Mouse (Mus musculus): ENCODE data around the gene Dync1h1. TPM values are rescaled to one million over a fixed set of nuclear protein-coding genes. Genes with fewer than 3 reads are reported as not detected.

The Dync1h1 gene
- total RNA-seq, 2 experiments from 2014 or later: 63.0 to 69.7 TPM

DNA sequence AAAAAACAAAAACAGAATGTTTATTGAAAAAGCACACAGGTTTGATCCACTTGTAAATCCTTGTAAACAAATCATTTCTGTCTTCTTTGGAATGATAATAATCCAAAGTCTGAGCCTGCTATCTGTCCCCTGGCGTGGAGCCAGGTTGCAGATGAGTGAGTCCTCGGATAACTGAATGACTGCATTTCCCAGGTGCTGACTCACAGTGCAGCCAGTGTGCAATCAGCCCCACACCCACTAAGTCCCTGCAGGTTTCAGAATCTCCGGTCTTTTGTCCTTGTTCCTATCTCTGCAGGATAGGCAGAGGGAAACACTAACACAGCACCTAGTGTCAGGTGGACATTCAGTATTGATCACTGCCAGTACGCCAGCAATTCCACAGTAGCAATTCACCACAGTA is 1.5 kb upstream of the Dync1h1 start:
- no peak for DNase-seq
- intact Hi-C loops (cut with DNase I; ENCODE audit: low total_unique reads): loop anchor here (5.0 kb wide), 2 partner anchors 103 to 243 kb away; partner anchors contain the start of genes Hsp90aa1 and Mok

DNA sequence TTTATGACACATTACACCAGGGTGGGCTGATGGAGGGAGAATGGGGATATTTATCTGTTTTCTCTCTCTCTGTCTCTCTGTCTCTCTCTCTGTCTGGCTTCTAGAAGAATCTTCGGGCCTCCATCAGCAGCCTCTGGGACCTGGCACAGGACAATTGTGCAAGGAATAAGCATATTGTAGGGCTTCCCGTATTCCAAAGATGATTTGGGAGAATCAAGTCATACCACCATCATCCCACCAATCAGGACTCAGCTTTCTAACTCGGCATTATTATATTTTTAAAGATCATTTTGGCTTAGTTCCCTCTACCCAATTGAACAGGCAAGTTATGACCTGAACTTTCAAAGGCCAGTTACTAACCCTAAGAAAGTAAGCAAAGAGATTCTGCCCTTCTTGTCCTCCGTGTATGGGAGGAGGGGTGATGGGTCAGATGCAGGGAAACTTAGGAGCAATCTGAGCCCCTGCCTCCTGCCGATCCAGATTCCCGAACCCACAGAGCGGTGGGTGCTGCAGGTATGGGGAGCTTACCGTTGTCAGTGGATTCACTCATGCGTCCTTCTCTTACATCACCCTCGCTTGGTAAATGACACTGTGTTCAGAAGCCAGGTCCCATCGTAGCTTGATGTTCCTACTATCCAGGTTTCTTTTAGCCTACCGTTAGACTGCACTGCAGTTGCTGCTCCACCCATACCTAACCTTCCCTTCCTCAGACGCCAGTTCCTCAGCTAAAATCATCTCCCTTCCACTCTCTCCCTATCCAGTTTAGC is 844 bp upstream of the Dync1h1 start:
- no peak for DNase-seq
- intact Hi-C loops (cut with DNase I; ENCODE audit: low total_unique reads): no loop called here

DNA sequence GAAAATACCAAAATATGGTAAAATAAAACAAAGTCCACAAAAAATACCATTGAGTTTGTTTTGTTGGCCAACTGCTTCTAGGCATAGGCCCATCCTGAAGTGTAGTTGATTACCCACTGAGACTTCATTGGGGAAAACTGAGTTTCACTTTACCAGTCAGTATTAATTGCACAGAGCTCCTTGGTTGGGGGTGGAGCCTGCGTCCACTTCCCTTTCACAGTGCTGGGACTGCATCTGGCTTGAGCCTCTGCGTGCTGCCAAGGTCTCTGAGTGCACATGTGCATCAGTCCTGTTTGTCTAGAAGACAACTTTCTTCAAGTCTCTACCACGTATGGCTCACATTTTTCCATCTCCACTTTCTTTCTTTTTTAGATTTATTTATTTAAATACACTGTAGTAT is 4.9 kb downstream of the Dync1h1 start:
- intact Hi-C loops (cut with DNase I; ENCODE audit: low total_unique reads): no loop called here
- DNase-seq: no peak

DNA sequence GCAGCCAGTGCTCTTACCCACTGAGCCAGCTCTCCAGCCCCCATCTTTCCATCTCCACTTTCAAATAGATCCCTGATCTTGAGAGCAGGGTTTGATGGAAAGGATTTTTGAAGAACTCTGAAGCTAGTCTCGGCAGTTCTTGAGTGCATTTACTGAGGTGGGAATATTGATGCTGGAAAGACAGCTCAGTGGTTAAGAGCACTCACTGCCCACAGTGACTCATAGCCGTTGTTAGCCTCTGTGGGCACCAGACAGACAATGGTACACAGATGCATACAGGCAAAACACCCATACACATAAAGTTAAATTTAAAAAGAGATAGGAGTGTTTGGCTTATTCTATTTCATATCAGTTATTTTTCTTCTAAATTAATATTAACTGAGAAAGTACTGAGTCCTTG is 5.4 kb downstream of the Dync1h1 start:
- intact Hi-C loops (cut with DNase I; ENCODE audit: low total_unique reads): no loop called here
- no peak for DNase-seq

DNA sequence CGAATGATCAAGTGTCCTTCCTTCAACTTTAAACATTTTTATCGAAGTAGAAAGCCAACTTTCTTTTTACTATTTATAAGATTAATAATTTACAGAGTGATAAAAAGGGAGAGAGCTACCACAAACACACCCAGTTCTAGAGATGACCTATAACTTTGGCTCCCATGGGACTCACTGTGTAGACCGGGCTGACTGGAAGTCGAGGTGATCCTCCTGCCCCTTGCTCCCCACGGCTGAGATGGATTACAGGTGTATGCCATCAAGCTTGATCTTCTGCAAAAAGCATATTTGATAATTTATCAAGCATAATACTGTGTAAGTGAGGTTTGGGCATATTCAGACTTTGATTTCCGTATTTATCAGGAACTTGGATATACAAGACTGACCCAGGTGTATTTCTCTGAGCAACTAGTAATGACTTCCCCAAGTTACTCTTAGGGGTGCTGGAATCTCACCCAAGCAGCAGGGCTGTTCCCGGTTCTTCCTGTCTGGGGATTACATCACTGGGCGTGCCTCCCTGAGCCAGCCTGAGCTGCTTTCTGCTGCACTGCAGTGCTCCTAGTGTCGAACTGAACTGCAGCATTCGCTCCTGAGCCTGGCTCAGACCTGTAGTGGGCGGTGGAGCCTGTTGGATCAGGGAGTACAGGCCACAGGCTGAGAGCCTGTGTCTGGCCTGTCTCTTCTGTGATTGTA is 7.4 kb downstream of the Dync1h1 start:
- DNase-seq: peak; percentile 76
- intact Hi-C loops (cut with DNase I; ENCODE audit: low total_unique reads): no loop called here

DNA sequence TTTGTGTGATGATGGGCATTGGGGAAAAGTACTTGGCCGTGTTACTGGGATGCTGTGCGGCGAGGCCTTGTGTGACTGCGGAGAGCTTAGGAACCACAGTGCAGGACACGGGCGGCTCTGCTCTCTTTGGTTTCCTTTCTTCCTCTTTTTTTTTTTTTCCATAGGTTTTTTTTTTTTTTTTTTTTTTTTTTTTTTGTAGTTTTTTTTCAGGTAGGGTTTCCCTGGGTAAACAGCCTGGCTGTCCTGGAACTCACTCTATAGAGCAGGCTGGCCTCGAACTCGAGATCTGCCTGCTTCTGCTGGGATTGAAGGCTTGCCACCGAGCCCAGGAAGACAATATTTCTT is 7.9 kb downstream of the Dync1h1 start:
- DNase-seq: no peak
- intact Hi-C loops (cut with DNase I; ENCODE audit: low total_unique reads): no loop called here

DNA sequence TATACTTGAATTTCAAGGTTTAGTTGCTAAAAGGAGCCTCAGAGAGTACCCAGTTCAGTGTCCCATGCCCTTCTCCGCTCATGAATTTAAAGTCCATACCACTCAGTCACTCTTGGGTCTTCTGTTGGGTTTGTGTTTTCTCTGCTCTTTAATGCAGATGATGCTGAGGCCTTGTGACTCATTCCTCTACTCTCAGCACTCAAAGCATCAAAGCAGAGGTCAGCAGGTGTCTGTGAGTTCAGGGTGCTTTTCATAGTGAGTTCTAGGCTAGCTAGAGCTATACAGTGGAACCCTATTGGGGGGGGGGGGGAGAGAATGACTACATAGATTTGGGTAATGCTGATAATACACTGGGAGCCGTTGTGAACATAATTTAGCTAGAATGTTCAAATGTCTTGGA is 9.5 kb downstream of the Dync1h1 start:
- no peak for DNase-seq
- intact Hi-C loops (cut with DNase I; ENCODE audit: low total_unique reads): no loop called here

DNA sequence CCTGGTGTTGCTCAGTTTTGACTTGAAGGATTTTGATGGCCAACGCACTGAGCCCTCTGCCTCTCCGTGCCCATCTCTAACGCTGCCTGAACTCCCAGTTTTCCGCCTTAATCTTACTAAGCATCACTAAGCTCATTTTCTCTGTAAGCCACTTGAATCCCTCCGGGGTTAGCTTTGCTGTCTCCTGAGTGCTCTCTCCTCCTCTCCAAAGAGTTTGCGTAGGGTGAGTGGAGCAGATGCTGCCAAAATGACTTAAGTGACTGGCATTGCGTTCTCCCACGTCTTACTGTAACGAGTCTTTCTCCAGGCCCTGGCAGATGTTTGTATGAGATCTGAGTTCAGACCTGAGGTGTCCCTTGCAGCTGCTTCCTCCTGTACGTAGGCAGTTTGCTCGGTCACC is 28.8 kb downstream of the Dync1h1 start:
- no peak for DNase-seq
- intact Hi-C loops (cut with DNase I; ENCODE audit: low total_unique reads): no loop called here

DNA sequence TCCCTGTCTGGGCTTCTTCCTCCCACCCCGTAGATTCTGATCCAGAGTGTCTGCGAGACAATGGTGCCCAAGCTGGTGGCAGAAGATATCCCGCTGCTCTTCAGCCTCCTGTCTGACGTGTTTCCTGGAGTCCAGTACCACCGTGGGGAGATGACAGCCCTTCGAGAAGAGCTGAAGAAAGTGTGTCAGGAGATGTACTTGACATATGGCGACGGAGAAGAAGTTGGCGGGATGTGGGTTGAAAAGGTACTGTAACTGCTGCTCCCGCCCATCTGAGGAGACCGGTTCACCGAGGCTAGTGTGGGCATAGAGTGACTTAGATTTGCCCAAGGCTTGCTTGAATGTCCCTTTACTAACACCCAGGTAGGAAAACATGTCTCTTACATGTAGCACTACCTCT is 35.0 kb downstream of the Dync1h1 start:
- intact Hi-C loops (cut with DNase I; ENCODE audit: low total_unique reads): no loop called here
- DNase-seq: no peak

DNA sequence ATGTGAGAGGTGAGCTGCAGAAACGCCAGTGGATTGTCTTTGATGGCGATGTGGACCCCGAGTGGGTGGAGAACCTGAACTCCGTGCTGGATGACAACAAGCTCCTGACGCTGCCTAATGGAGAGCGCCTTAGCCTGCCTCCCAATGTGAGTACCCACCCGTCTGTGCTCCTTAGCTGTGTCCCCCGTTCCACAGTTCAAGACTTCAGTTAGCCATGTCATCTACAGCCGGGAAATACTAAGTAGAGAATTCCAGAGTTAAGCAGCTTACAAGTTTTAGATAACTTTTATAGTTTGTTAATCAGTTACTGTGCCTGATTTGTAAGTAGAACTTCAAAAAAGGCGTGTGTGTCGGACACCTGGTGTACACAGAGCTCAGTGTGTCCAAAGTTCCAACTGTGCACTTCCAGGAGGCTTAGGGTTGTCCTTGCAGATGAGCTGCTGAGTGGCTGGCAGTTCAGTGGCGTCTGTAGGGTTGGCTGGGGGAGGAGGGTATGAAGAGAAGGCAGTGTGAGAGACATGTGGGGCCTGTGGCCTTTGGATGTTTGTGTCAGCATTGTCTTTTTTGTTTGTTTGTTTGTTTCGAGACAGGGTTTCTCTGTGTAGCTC is 36.4 kb downstream of the Dync1h1 start:
- intact Hi-C loops (cut with DNase I; ENCODE audit: low total_unique reads): no loop called here
- no peak for DNase-seq

DNA sequence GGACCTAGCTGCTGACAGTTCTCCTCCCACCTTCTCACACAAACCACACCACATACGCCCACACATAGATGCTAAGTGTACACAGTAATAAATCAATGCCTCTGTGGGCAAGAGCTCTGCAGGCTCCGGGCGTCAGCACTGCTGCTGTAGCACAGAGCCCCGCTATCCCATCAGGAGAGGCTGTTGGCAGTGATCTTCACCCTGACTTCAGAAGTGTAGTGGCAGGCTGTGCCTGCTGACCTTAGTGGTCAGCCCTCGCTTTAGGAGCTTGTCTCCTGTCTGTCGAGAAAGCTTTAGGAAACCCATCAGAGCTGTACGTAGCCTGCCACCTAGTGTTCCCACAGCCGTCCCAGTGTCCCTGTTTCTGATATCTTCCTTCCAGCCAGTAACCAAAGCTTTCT is 49.0 kb downstream of the Dync1h1 start:
- intact Hi-C loops (cut with DNase I; ENCODE audit: low total_unique reads): no loop called here
- no peak for DNase-seq

DNA sequence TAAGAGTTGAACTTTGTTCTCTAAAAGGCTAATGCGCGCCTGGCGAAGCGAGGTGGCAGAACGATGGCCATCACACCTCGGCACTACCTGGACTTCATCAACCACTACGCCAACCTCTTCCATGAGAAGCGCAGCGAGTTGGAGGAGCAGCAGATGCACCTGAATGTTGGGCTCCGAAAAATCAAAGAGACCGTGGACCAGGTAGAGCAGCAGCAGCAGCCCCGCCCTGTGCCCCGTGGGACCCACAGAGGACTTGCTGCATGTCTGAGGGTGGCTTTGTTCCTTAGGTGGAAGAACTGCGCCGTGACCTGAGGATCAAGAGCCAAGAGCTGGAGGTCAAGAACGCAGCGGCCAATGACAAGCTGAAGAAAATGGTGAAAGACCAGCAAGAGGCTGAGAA is 50.2 kb downstream of the Dync1h1 start:
- DNase-seq: no peak
- intact Hi-C loops (cut with DNase I; ENCODE audit: low total_unique reads): no loop called here

DNA sequence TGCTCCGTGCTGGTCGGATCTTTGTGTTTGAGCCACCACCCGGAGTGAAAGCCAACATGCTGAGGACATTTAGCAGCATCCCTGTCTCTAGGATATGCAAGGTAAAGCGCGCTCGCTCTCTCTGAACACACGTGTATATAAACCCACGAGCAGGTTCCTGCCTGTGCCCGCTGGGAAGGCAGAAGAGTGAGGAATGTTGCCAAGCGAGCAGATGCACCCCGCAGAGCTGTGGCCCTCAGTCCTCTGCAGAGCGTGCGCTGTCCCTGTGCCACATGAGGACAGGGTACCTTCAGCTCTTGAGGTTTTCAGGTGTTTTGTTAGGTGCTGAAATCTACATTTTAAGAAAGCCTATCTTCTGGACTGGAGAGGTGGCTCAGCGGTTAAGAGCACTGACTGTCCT is 60.5 kb downstream of the Dync1h1 start:
- intact Hi-C loops (cut with DNase I; ENCODE audit: low total_unique reads): no loop called here
- DNase-seq: no peak

DNA sequence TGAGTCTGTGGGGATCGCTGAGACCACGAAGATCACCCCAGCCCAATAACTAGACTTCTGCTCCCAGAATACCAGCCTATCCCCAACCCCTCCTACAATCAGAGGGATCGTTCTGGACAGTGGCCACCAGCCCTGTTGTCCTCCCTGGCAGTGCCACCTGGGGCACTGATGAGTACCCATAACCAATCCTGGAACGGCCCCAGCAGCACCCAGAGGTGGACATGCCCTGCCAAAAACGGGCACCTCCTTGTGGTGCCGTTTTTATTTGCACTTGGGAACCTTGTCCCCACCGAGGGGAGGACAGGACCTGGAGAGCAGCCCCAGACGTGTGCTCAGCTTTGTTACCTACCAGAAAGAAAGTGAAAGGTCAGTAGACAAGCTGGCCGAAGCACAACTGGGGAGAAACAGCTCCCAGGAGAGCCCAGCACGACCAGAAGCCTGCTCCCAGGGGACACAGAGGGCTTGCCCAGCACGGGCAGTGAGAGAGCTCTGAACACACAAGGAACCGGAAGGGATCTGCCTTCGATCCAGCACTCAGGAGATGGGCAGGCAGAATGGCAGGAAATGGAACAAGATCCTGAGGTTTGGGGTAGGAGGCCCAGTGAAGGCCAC is 66.3 kb downstream of the Dync1h1 start:
- no peak for DNase-seq
- intact Hi-C loops (cut with DNase I; ENCODE audit: low total_unique reads): no loop called here

DNA sequence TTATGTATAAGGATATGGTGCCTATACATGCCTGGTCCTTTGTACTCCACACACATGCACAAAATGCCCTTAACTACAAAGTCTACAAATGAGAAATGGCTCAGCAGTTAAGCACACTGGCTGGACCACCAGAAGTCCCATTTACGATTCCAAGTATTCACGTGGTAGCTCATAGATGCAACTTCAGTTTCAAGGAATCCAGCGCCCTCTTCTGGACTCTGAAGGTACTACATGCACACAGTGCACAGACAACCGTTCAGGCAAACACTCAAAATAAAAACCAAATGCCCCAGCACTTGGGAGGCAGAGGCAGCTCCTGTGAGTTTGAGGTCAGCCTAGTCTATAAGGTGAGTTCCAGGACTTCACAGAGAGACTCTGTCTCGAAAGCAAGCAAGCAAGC is 73.0 kb downstream of the Dync1h1 start:
- DNase-seq: no peak
- intact Hi-C loops (cut with DNase I; ENCODE audit: low total_unique reads): no loop called here

DNA sequence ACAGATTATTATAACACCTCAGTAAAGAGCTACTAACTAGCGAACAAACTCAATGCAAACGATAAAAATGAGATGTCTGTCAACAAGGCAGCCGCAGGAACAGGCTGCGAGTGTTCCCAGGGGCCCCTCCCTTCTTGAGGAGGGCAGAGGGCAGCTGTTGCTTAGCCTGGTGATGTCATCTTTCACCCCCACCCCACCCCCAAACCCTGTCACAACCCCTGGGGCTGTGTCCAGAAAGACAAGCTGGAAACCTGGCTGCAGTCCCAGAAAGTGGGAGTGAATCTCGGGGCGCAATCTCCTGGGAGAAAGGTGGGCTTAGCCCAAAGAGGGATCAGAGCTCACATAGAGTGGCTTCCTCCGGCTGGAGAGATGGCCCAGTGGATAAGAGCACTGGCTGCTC is 79.9 kb downstream of the Dync1h1 start:
- intact Hi-C loops (cut with DNase I; ENCODE audit: low total_unique reads): no loop called here
- peak; percentile 43 for DNase-seq

DNA sequence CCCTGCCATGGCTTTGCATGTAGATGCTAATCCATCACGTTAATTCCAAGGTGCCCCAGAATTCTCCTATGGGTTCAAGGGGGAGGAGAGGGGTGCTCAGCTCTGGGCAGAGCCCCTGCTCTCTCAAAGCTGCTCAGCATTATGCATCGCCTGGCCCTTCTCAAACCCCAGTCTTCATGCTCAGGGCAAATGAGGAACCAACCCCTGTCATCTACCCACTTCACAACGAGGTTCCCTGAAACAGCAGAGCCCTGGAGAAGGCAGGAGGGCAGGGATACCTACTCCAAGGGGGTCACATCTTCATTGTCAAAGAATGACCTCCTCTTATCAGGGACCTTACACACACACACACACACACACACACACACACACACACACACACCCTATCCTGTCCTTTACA is 80.6 kb downstream of the Dync1h1 start:
- intact Hi-C loops (cut with DNase I; ENCODE audit: low total_unique reads): no loop called here

DNA sequence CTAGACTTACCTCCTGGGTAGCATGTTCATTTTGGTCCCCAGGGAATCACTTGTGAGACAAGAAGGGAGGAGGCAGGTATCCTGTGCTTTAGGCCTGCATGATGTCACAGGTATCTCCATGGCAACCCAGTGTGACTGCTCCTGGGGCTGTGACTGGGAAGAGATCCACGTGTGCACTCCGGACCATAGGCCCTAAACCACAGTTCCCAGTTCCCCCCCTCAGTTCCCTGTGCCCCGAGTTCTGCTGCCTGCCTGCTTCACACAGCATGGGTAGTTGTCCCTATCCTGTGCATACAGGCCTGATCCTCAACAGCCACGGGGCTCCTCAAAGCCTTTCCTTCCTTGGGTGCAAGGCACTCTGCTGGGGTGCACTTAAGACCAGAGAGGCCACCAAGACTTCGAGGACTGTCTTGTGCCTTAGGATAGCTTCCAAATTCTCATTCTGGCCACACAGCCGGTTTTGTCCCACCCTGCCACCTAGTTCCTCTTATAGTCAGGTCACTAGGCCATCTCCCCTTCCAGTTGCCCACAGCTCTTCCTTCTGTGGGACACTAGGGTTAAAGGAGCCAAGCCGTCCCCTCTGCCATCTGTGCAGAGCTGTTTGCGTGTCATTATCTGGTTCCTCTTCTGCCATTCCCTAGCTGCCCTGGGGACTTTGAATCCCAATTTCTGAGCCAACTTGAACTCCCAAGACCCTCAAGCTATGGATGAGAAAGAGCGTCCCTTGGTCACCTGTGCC is 81.5 kb downstream of the Dync1h1 start, which contains the start of gene 1700001K19Rik:
1700001K19Rik (minus strand) TSS at position 59 of the 739 bp plus-strand sequence.
- intact Hi-C loops (cut with DNase I; ENCODE audit: low total_unique reads): no loop called here
- no peak for DNase-seq

More for the DNA sequence above, 80.6 kb downstream of the Dync1h1 start:
- DNase-seq: no peak

DNA sequence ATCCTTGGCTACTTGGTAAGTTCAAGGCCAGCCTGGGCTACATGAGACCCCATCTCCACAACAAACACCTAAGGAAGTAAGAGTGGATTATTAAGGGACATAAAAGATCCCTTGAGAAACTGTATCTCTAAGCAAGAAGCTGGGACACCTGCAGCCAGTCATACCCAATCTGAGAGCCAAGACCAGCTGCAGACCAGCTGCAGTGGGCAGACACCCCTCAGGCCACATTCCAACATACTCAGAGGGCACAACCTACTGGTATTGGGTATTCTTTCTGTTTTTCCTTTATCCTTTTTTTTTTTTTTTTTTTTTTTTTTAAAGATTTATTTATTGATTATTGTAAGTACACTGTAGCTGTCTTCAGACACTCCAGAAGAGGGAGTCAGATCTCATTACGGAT is 82.3 kb downstream of the Dync1h1 start:
- intact Hi-C loops (cut with DNase I; ENCODE audit: low total_unique reads): no loop called here
- no peak for DNase-seq

All from gastrocnemius, postnatal 14 days (tissue).